Mouse (Mus musculus) cerebellum, adult 9-10 months (tissue): Measurements from ENCODE around the gene Tmpo.

Experiments
- DNase-seq: peaks from one replicate; pipeline ENCODE4 v3.0.0; 2022

Gene Tmpo

GRCm38 (mm10) chr10:91102799-91103590, 78.1 kb downstream of the Tmpo start:
- DNase-seq, result no peak

DNA sequence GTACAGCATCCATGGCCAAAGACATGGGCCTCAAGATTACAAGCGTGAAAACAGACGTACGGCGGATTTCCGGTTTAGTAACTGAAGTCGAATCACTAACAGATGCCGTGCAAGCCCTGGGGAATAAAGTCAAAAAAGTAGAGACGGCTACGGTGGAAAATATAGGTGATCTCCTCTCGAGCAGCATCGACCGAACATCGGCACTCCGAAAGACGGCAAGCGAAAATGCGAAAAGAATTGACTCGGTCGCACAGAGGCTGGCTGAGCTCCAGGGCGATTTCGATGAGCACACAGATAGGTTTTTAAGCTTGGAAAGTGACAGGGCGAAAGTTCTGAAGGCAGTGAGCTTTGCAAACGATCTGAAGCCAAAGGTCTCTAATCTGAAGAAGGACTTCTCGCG, 79.2 kb downstream of the Tmpo start:
- no peak for DNase-seq

DNA sequence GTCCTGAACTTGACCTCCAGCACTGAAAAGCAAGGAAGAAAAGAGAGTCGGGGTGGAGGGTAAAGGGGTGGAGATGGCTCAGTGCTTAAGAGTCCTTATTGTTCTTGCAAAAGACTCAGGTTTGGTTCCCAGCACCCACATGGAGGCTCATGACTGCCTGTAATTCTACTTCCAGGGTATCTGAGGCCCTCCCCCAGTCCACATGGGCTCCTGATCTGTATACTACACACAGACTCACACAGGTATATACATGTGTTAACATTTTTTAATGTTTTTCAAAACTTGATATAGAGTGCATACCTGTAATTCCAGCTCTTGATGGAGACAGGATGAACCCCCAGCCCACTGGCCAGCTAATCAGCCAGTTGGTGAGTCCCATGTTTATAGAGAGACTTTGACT, 81.0 kb downstream of the Tmpo start:
- DNase-seq, result no peak

- DNase-seq, result no peak
Measured at GRCm38 (mm10) chr10:91098056-91098455, 83.1 kb downstream of the Tmpo start.
